Mouse (Mus musculus): ENCODE data around the gene Myh7b.
"Not testable (repeated sequence)": the region's sequence is repeated elsewhere in the genome, so short reads cannot be mapped to it uniquely, and the experiment has no call there.

Myh7b gene

DNA sequence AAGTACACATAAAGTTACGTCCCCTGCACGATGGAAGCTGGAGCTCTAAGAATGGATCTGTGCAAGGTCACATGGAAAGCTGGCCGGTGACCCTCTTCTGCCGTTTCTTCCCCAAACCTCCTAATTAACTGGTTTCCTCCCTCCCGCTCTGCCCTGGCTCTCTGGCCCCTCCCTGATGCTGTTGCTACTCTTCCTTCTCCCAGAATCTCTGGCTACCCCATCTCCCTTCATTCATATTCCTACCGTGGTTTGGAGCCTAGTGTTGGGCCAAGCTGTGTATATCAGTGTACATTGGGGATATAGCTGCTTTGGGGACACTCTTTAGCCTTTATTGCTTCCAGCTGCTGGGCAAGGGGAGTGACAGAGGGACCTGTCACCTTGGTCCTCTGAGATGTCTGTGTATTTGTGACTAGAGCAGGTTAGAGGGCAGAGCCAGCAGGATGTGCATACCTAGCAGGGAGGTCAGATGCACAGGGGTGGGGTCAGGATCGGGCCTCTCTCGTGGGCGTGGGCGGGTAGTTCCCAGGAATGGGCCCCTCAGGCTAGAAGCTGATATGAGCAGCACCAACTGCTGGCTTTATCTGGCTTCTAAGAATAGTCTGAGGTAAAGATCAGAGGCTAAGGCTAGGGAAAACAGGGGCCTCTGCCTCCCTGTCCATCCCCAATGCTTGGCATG, 6.3 kb upstream of the Myh7b start:
- no peak for DNase-seq (ENCODE audit: low spot score in 2 of 2)

- DNase-seq (ENCODE audit: low spot score in 2 of 2): not testable (repeated sequence)
Observed at GRCm38 (mm10) chr2:155605236-155605589, 5.8 kb upstream of the Myh7b start.

DNA sequence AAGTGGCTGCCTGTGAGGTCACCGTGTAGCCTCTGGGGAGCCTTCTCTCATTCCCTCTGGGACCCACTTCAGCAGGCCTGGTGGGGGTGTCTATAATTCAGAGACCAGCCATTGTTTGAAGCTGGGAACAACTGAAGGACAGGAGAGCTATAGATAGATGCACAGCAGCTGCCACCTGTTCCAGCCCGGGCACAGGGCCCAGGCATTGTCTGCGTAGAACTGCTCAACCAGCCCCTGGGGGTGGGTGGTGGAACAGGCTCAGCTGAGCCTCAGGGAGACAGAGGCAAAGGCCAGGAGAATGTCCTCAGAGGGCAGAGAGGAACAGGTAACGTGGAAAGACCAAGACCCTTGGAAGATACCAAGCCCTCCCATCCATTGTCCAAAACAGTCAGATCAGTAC, 4.7 kb upstream of the Myh7b start:
- DNase-seq (ENCODE audit: low spot score in 2 of 2): no peak

- DNase-seq (ENCODE audit: low spot score in 2 of 2): no peak
Observed at GRCm38 (mm10) chr2:155611834-155612550, 980 bp downstream of the Myh7b start.

- peak; percentile 28 to 59 for DNase-seq (ENCODE audit: low spot score in 2 of 2)
Observed at GRCm38 (mm10) chr2:155613326-155613755, 2.3 kb downstream of the Myh7b start.

- DNase-seq (ENCODE audit: low spot score in 2 of 2): no peak
Observed at GRCm38 (mm10) chr2:155613953-155614352, 2.9 kb downstream of the Myh7b start.

GRCm38 (mm10) chr2:155616971-155617370, 6.0 kb downstream of the Myh7b start:
- no peak for DNase-seq (ENCODE audit: low spot score in 2 of 2)

DNA sequence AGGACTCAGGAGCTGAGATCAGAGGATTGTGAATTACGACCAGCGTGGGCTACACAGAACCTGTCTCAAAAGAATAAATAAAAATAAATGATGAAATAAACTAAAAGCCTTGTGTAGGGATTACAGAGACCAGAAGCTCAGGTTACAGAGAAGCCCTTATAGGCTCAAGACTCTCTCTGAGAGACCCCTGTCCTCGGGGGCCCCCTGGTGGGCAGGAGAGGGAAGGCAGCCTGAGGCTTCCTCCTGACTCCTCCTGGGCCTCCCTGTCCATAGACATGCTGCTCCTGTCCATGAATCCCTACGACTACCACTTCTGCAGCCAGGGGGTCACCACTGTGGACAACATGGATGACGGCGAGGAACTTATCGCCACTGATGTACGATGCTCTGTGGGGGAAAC, 8.8 kb downstream of the Myh7b start:
- DNase-seq (ENCODE audit: low spot score in 2 of 2): peak; percentile 72 to 94

DNA sequence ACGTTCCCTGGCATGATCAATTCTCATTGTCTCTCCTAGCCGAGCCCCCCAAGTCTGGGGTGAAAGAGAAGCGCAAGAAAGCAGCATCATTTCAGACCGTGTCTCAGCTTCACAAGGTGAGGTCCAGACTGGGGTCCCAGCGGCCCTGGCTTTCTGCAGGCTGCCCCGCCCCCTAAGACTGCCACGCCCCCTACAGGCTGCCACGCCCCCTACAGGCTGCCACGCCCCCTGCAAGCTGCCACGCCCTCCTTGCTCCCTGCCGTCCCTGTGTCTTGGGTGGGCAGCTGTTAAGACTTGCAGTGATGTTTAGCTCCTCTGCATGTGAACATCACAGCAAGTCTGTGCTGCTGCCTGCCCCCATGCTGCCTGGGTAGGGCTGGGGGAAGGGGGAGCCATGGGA, 11.6 kb downstream of the Myh7b start:
- no peak for DNase-seq (ENCODE audit: low spot score in 2 of 2)

- no peak for DNase-seq (ENCODE audit: low spot score in 2 of 2)
Observed at GRCm38 (mm10) chr2:155623996-155624395, 13.0 kb downstream of the Myh7b start.

DNA sequence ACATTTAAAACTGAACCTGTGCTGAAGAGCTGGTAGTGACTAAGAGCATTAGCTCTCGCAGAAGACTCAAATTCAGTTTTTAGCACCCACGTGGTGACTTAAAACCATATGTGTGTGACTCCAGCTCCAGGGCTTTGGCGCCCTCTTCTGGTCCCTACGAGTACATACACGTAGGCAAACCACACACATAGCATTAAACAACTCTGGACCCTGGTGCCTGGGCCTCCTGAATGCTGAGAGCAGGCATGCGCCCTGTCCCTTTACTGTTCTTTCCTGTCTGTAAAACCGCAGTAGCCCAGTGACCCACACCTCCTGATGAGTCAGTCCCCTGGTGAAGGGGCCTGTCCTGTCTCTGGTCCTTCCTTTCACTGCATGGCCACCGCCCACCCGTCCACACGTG, 13.7 kb downstream of the Myh7b start:
- peak in 1 of 2 experiments; percentile 50 for DNase-seq (ENCODE audit: low spot score in 2 of 2)

DNA sequence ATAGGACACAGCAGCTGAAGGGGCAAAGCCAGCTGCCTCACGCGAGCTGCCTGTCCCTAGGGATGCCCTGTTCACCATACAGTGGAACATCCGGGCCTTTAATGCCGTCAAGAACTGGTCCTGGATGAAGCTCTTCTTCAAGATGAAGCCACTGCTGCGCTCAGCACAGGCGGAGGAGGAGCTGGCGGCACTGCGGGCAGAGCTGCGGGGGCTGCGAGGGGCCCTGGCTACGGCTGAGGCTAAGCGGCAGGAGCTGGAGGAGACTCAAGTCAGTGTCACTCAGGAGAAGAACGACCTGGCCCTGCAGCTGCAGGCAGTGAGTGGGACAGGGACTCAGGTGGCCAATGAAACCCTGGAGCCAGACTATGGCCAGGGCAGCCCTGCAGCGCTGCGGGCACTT, 15.3 kb downstream of the Myh7b start:
- DNase-seq (ENCODE audit: low spot score in 2 of 2): no peak

GRCm38 (mm10) chr2:155627030-155627738, 16.2 kb downstream of the Myh7b start:
- DNase-seq (ENCODE audit: low spot score in 2 of 2): peak; percentile 35 to 79

- no peak for DNase-seq (ENCODE audit: low spot score in 2 of 2)
Observed at GRCm38 (mm10) chr2:155628112-155628511, 17.1 kb downstream of the Myh7b start.

GRCm38 (mm10) chr2:155628519-155628918, 17.5 kb downstream of the Myh7b start:
- DNase-seq (ENCODE audit: low spot score in 2 of 2): no peak

DNA sequence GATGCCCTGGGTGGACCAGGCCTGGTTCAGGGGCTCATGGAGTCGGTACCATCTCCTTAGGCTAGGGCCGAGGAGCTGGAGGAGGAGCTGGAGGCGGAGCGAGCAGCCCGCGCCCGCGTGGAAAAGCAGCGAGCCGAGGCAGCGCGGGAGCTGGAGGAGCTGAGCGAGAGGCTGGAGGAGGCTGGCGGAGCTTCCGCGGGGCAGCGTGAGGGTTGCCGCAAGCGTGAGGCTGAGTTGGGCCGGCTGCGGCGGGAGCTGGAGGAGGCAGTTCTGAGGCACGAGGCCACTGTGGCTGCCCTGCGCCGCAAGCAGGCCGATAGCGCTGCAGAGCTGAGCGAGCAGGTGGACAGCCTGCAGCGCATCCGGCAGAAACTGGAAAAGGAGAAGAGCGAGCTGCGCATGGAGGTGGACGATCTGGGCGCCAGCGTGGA, 18.2 kb downstream of the Myh7b start:
- no peak for DNase-seq (ENCODE audit: low spot score in 2 of 2)

DNA sequence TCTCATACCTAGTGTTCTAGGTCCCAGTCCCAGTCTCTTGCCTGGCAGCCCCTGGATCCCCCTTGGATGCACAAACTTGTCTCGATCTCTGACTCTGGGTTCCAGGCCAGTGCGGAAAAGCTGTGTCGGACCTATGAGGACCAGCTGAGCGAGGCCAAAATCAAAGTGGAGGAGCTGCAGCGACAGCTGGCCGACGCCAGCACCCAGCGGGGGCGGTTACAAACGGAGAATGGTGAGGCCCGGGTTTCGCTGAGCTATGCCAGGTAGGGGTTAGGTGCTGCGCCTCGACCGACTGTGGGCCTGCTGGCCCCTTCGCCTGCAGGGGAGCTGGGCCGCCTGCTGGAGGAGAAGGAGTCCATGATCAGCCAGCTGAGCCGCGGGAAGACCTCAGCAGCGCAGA, 19.1 kb downstream of the Myh7b start:
- no peak for DNase-seq (ENCODE audit: low spot score in 2 of 2)

- no peak for DNase-seq (ENCODE audit: low spot score in 2 of 2)
Observed at GRCm38 (mm10) chr2:155630590-155631416, 19.8 kb downstream of the Myh7b start.

- DNase-seq (ENCODE audit: low spot score in 2 of 2): no peak
Observed at GRCm38 (mm10) chr2:155632138-155632936, 21.3 kb downstream of the Myh7b start.

DNA sequence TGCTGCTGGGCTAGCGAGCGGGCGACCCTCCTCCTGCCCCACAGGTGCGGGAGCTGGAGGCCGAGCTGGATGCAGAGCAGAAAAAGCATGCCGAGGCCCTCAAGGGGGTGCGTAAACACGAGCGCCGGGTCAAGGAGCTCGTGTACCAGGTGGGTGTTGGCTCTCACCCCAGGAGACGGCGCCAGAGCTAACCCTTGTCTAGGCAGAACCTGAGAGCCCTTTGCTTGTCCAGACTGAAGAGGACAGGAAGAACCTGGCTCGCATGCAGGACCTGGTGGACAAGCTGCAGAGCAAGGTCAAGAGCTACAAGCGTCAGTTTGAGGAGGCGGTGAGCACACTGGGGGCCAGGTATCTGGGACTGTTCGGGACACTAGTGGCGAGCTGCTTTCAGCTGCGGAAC, 22.1 kb downstream of the Myh7b start:
- no peak for DNase-seq (ENCODE audit: low spot score in 2 of 2)

- DNase-seq (ENCODE audit: low spot score in 2 of 2): no peak
Observed at GRCm38 (mm10) chr2:155633731-155634130, 22.7 kb downstream of the Myh7b start.

All from thymus, postnatal 10 days (tissue).